ENCODE assay signal across 8 mouse cellular contexts in genomic region chr7:97578361-97579066, GRCm38 (mm10). TPM values are rescaled to one million over a fixed set of nuclear protein-coding genes. Genes with fewer than 3 reads are reported as not detected.
DNase-seq lines count a peak whose midpoint lies in the region; ATAC-seq and TF ChIP-seq lines count a peak whose summit lies in the region.

No protein-coding gene starts in this region.

- WGBS in forebrain, embryonic 13.5 days: 32% methylated on average over 8 of the region's 8 CpGs
- WGBS in lung, adult 2 months: 24% methylated on average over 8 of the region's 8 CpGs

- TF ChIP-seq CTCF in ES-Bruce4 (IDR thresholded peaks at IDR 0.05; ENCODE audit: low read depth, low read length): no peak
- no peak for TF ChIP-seq CTCF in brain, embryonic 14.5 days (IDR thresholded peaks at IDR 0.05; ENCODE audit: borderline replicate concordance, extremely low read depth, insufficient read depth, insufficient read length)
- TF ChIP-seq CTCF in lung, adult 2 months (IDR thresholded peaks at IDR 0.05; ENCODE audit: insufficient read depth, low read length): no peak

- no peak for TF ChIP-seq EP300 in ES-Bruce4 (IDR thresholded peaks at IDR 0.05; ENCODE audit: insufficient read depth, low read depth, low read length)

- peak overlapping the region; percentile 61 for H3K4me2 ChIP-seq in forebrain, embryonic 13.5 days

- no peak overlapping the region for H3K27ac ChIP-seq in ES-Bruce4 (ENCODE audit: insufficient read depth, low read length)
- peak overlapping the region; percentile 98; the same call in 1 of the 2 replicates for H3K27ac ChIP-seq in forebrain, embryonic 13.5 days

- peak overlapping the region; percentile 99 for H3K9ac ChIP-seq in ES-Bruce4 (ENCODE audit: low read depth, poor library complexity, severe bottlenecking)
- peak overlapping the region; percentile 100 for H3K9ac ChIP-seq in forebrain, embryonic 13.5 days

- intact Hi-C loops in heart, postnatal 25 days (cut with DNase I): loop anchor here (2.0 to 5.0 kb wide), 3 partner anchors 98 to 151 kb away; partner anchors contain the start of gene Ints4

- no peaks in the 10 kb centered on the region for H3K9me3 ChIP-seq in ES-Bruce4 (replicated peaks; ENCODE audit: control insufficient read depth, insufficient read depth, low read length, poor library complexity, severe bottlenecking)
- H3K9me3 ChIP-seq in forebrain, embryonic 13.5 days (replicated peaks): no peaks in the 10 kb centered on the region

- no peaks in the 10 kb centered on the region for H3K4me1 ChIP-seq in ES-Bruce4 (ENCODE audit: control insufficient read depth, insufficient read depth, low read length)
- H3K4me1 ChIP-seq in forebrain, embryonic 13.5 days: peaks cover 16% of the 10 kb centered on the region
- no peaks in the 10 kb centered on the region for H3K4me1 ChIP-seq in lung, adult 2 months (ENCODE audit: control insufficient read depth, insufficient read depth, low read length)

- ATAC-seq in forebrain, embryonic 13.5 days: 0 out of 2 replicates have a peak, but pooled peaks have one; percentile 0
- no peak for ATAC-seq in megakaryocyte progenitor cell, adult 5-6 weeks (replicated peaks; ENCODE audit: poor library complexity)

- H3K36me3 ChIP-seq in ES-Bruce4 (ENCODE audit: control insufficient read depth, insufficient read depth, low read length, poor library complexity, severe bottlenecking): no peaks in the 10 kb centered on the region
- peaks cover 11% of the 10 kb centered on the region; the same call in 1 of the 2 replicates for H3K36me3 ChIP-seq in forebrain, embryonic 13.5 days (ENCODE audit: poor library complexity, severe bottlenecking)

- H3K27me3 ChIP-seq in ES-Bruce4 (ENCODE audit: control insufficient read depth, insufficient read depth, low read length, poor library complexity, severe bottlenecking): no peaks in the 10 kb centered on the region
- H3K27me3 ChIP-seq in forebrain, embryonic 13.5 days: no peaks in the 10 kb centered on the region

- TF ChIP-seq POLR2A in ES-Bruce4 (IDR thresholded peaks at IDR 0.05; ENCODE audit: insufficient read depth, low read length): no peak
- TF ChIP-seq POLR2A in brain, embryonic 14.5 days (IDR thresholded peaks at IDR 0.05; ENCODE audit: borderline replicate concordance, extremely low read depth, insufficient read depth, insufficient read length, poor library complexity, severe bottlenecking): no peak
- TF ChIP-seq POLR2A in lung, adult 2 months (IDR thresholded peaks at IDR 0.05; ENCODE audit: borderline replicate concordance, extremely low read depth, low read depth, low read length): no peak

- DNase-seq in brain, embryonic 14.5 days (ENCODE audit: low read depth): peak; percentile 68
- DNase-seq in heart, postnatal 25 days (ENCODE audit: low spot score): peak; percentile 33
- peak; percentile 31 to 34 for DNase-seq in layer of hippocampus, adult 8-10 months (ENCODE audit: low spot score in 2 of 2)
- peak; percentile 40 for DNase-seq in lung, adult 2 months
- DNase-seq in right cerebral cortex, adult 18-20 months: peak; percentile 35

- H3K4me3 ChIP-seq in ES-Bruce4 (ENCODE audit: low read depth, low read length): peak overlapping the region; percentile 95
- peak overlapping the region; percentile 100 for H3K4me3 ChIP-seq in forebrain, embryonic 13.5 days
- H3K4me3 ChIP-seq in lung, adult 2 months (replicated peaks; ENCODE audit: extremely low read depth, low read depth, low read length): peak overlapping the region; percentile 67

RNA-seq across cellular contexts. Expression of gene Aamdc, which starts 0.8 kb away (rescaled TPM):
- polyA plus RNA-seq in ES-Bruce4 (2011; ENCODE audit: insufficient read depth, insufficient read length, low read depth, missing spikeins): 23.8 and 25.2 TPM in 2 replicates
- 28.3 and 36.3 TPM in 2 replicates for polyA plus RNA-seq in brain, embryonic 14.5 days (2012; rRNA removed)
- 42.7 and 46.3 TPM in 2 replicates for polyA plus RNA-seq in forebrain, embryonic 13.5 days (2015; fragmentation: Nextera tagmentation; extraction: Ambion mirVana)
- total RNA-seq in heart, postnatal 25 days (2021): 10 to 100 TPM; 60.7 to 61.9 TPM
- 10 to 100 TPM; 35.3 to 47.9 (median 44.9) TPM for total RNA-seq in layer of hippocampus, adult 8-10 months (2022)
- polyA plus RNA-seq in lung, adult 2 months (2012; rRNA removed): 16.9 and 25.6 TPM in 2 replicates
- 15.6 and 21.5 TPM in 2 replicates for total RNA-seq in megakaryocyte progenitor cell, adult 5-6 weeks (2015)
- total RNA-seq in megakaryocyte progenitor cell, adult 5-6 weeks (2017): 34.6 and 36.9 TPM in 2 replicates

RNA-seq across cellular contexts. Expression of gene Rsf1, which starts 1.2 kb away (rescaled TPM):
- 57.3 and 66.4 TPM in 2 replicates for polyA plus RNA-seq in ES-Bruce4 (2011; ENCODE audit: insufficient read depth, insufficient read length, low read depth, missing spikeins)
- polyA plus RNA-seq in brain, embryonic 14.5 days (2012; rRNA removed): 11.9 and 17.3 TPM in 2 replicates
- 38.1 and 41.7 TPM in 2 replicates for polyA plus RNA-seq in forebrain, embryonic 13.5 days (2015; fragmentation: Nextera tagmentation; extraction: Ambion mirVana)
- 10 to 100 TPM; 15.0 to 17.4 TPM for total RNA-seq in heart, postnatal 25 days (2021)
- 10 to 100 TPM; 43.2 to 49.0 (median 45.6) TPM for total RNA-seq in layer of hippocampus, adult 8-10 months (2022)
- polyA plus RNA-seq in lung, adult 2 months (2012; rRNA removed): 1.7 and 3.2 TPM in 2 replicates
- total RNA-seq in megakaryocyte progenitor cell, adult 5-6 weeks (2015): 23.8 and 24.4 TPM in 2 replicates
- 25.5 and 42.5 TPM in 2 replicates for total RNA-seq in megakaryocyte progenitor cell, adult 5-6 weeks (2017)
